Mouse (Mus musculus) 3134 (cell line): Measurements from ENCODE around the gene Dnajc13.
A peak's percentile ranks its signal among the peaks of the same experiment; 100 is the strongest.

Experiments used
- DNase-seq: peaks from one replicate; pipeline ENCODE4 v3.0.0-alpha.2; 2011; ENCODE audit warnings: low spot score; ENCODE audit not compliant: insufficient read length; ENCODE audit errors: extremely low read depth

The Dnajc13 gene

GRCm38 (mm10) chr9:104256085-104256484 is 6.6 kb downstream of the Dnajc13 start:
- no peak for DNase-seq

GRCm38 (mm10) chr9:104254408-104255180 is 8.1 kb downstream of the Dnajc13 start:
- no peak for DNase-seq

GRCm38 (mm10) chr9:104252637-104253036 is 10.1 kb downstream of the Dnajc13 start:
- no peak for DNase-seq

- DNase-seq: peak; percentile 9
Observed at GRCm38 (mm10) chr9:104251687-104252086, 11.0 kb downstream of the Dnajc13 start.

GRCm38 (mm10) chr9:104251111-104251510 is 11.6 kb downstream of the Dnajc13 start:
- no peak for DNase-seq

GRCm38 (mm10) chr9:104247307-104247987 is 15.3 kb downstream of the Dnajc13 start:
- DNase-seq: no peak

- DNase-seq: no peak
Observed at GRCm38 (mm10) chr9:104243799-104244466, 18.8 kb downstream of the Dnajc13 start.

GRCm38 (mm10) chr9:104240146-104240545 is 22.6 kb downstream of the Dnajc13 start:
- DNase-seq: no peak

GRCm38 (mm10) chr9:104239076-104239475 is 23.7 kb downstream of the Dnajc13 start:
- no peak for DNase-seq

GRCm38 (mm10) chr9:104236256-104236930 is 26.3 kb downstream of the Dnajc13 start:
- no peak for DNase-seq

- DNase-seq: no peak
Observed at GRCm38 (mm10) chr9:104235751-104236150, 27.0 kb downstream of the Dnajc13 start.

- DNase-seq: no peak
Observed at GRCm38 (mm10) chr9:104233815-104234214, 28.9 kb downstream of the Dnajc13 start.

GRCm38 (mm10) chr9:104233060-104233459 is 29.7 kb downstream of the Dnajc13 start:
- no peak for DNase-seq

- DNase-seq: no peak
Observed at GRCm38 (mm10) chr9:104232004-104232403, 30.7 kb downstream of the Dnajc13 start.

- DNase-seq: no peak
Observed at GRCm38 (mm10) chr9:104211402-104211801, 51.3 kb downstream of the Dnajc13 start.

- DNase-seq: peak; percentile 11
Observed at GRCm38 (mm10) chr9:104203851-104204250, 58.9 kb downstream of the Dnajc13 start.

- DNase-seq: no peak
Observed at GRCm38 (mm10) chr9:104194528-104194927, 68.2 kb downstream of the Dnajc13 start.

- no peak for DNase-seq
Observed at GRCm38 (mm10) chr9:104193900-104194299, 68.8 kb downstream of the Dnajc13 start.

GRCm38 (mm10) chr9:104193327-104193726 is 69.4 kb downstream of the Dnajc13 start:
- DNase-seq: no peak

- no peak for DNase-seq
Observed at GRCm38 (mm10) chr9:104192513-104192912, 70.2 kb downstream of the Dnajc13 start.

GRCm38 (mm10) chr9:104189657-104190056 is 73.1 kb downstream of the Dnajc13 start:
- no peak for DNase-seq
